Mouse (Mus musculus) midbrain, embryonic 16.5 days (tissue): ENCODE results near the gene Gm20388. TPM values are rescaled to one million over a fixed set of nuclear protein-coding genes. Genes with fewer than 3 reads are reported as not detected.
A peak's percentile ranks its signal among the peaks of the same experiment; 100 is the strongest.

Experiments used
- ATAC-seq: fragments of 200-750 bp; cut with Nextera tagmentation; 2 replicates; pipeline ENCODE4 v1.8.0; 2017; ENCODE audit warnings: moderate TSS enrichment
- H3K27ac ChIP-seq: fragments of 300-500 bp; sonication (generic); 2 replicates; pipeline ENCODE4 v1.5.1; 2014; ENCODE audit warnings: mild to moderate bottlenecking, low read length, mixed read lengths
- H3K27me3 ChIP-seq: fragments of 300-500 bp; sonication (generic); 2 replicates; pipeline ENCODE4 v1.6.1; 2014; ENCODE audit warnings: low read depth, low read length, mixed read lengths; ENCODE audit not compliant: control insufficient read depth, insufficient read depth
- H3K36me3 ChIP-seq: fragments of 300-500 bp; sonication (generic); 2 replicates; pipeline ENCODE4 v1.6.1; 2014; ENCODE audit warnings: mild to moderate bottlenecking, low read length, moderate library complexity, mixed read lengths; ENCODE audit not compliant: control insufficient read depth, insufficient read depth
- H3K4me1 ChIP-seq: fragments of 300-500 bp; sonication (generic); 2 replicates; pipeline ENCODE4 v1.6.1; 2014; ENCODE audit warnings: mild to moderate bottlenecking, low read length, mixed read lengths; ENCODE audit not compliant: control insufficient read depth, insufficient read depth
- H3K4me2 ChIP-seq: fragments of 300-500 bp; sonication (generic); 2 replicates; pipeline ENCODE4 v1.6.1; 2014; ENCODE audit warnings: mild to moderate bottlenecking, low read length, mixed read lengths
- H3K4me3 ChIP-seq: fragments of 300-500 bp; sonication (generic); 2 replicates; pipeline ENCODE4 v1.5.1; 2014; ENCODE audit warnings: low read depth, mild to moderate bottlenecking, low read length, moderate library complexity, mixed read lengths
- H3K9ac ChIP-seq: fragments of 300-500 bp; sonication (generic); 2 replicates; pipeline ENCODE4 v1.6.1; 2014; ENCODE audit warnings: low read depth, low read length, mixed read lengths
- H3K9me3 ChIP-seq: fragments of 300-500 bp; sonication (generic); replicated peaks from 2 replicates; pipeline ENCODE4 v1.6.1; 2014; ENCODE audit warnings: mild to moderate bottlenecking, low read length, mixed read lengths; ENCODE audit not compliant: control insufficient read depth, poor library complexity, severe bottlenecking
- WGBS: fragments of 180-500 bp; shearing (Covaris S2); extraction: QIAGEN DNeasy Blood & Tissue Kit; methylation state at CpG from one replicate; pipeline ENCODE4 v1.1.7; 2014; 5-methylcytosine and 5-hydroxymethylcytosine counted together
- polyA plus RNA-seq: library from polyadenylated mRNA; unstranded; fragments of >200 nt; fragmentation: Nextera tagmentation; extraction: Ambion mirVana; gene quantifications from 2 replicates; pipeline ENCODE4 v1.2.1, GENCODE M21; 2015

Gm20388 gene
- polyA plus RNA-seq, 1 experiment from 2014 or later, result 7.5 TPM

GRCm38 (mm10) chr8:122575735-122576647, 2665.3 kb downstream of the Gm20388 start:
- no peaks in the 10 kb centered on the region for H3K9me3 ChIP-seq
- peaks cover 14% of the 10 kb centered on the region for H3K4me1 ChIP-seq
- H3K4me2 ChIP-seq, result peak overlapping the region; percentile 97
- 0 out of 2 replicates have a peak, but pooled peaks cover 2% of the 10 kb centered on the region for H3K36me3 ChIP-seq
- 18% methylated on average over 21 of the region's 21 CpGs for WGBS
- ATAC-seq, result peak; percentile 43
- H3K27me3 ChIP-seq, result no peaks in the 10 kb centered on the region
- peak overlapping the region; percentile 81 for H3K27ac ChIP-seq
- peak overlapping the region; percentile 89 for H3K9ac ChIP-seq
- H3K4me3 ChIP-seq, result peak overlapping the region; percentile 70

GRCm38 (mm10) chr8:122576648-122577022, 2666.0 kb downstream of the Gm20388 start, which contains the start of gene Aprt:
TSS of gene Aprt (minus strand) at chr8:122576909.
- Histone ChIP-seq H3K4me1 (peaks cover 14% of the 10 kb centered on the region), H3K27ac (peak within 1 kb of the TSS; percentile 81), H3K9me3 (no peaks in the 10 kb centered on the region), H3K27me3 (no peaks in the 10 kb centered on the region), H3K9ac (peak within 1 kb of the TSS; percentile 89), H3K4me2 (peak within 1 kb of the TSS; percentile 97), H3K4me3 (peak within 1 kb of the TSS; percentile 70), H3K36me3 (0 out of 2 replicates have a peak, but pooled peaks cover under 1% of the 10 kb centered on the region)
- ATAC-seq, result peak; percentile 89
- WGBS, result under 1% methylated on average over 39 of the region's 39 CpGs

GRCm38 (mm10) chr8:122577116-122577515, 2666.5 kb downstream of the Gm20388 start:
- H3K27ac ChIP-seq, result peak overlapping the region; percentile 81
- H3K27me3 ChIP-seq, result no peaks in the 10 kb centered on the region
- ATAC-seq, result peak; percentile 28
- H3K9me3 ChIP-seq, result no peaks in the 10 kb centered on the region
- peak overlapping the region; percentile 89 for H3K9ac ChIP-seq
- peak overlapping the region; percentile 97 for H3K4me2 ChIP-seq
- H3K4me1 ChIP-seq, result peaks cover 14% of the 10 kb centered on the region
- no peaks in the 10 kb centered on the region for H3K36me3 ChIP-seq
- peak overlapping the region; percentile 70 for H3K4me3 ChIP-seq
- WGBS, result 37% methylated on average over 10 of the region's 10 CpGs

GRCm38 (mm10) chr8:122579196-122579595, 2668.6 kb downstream of the Gm20388 start:
- no peak overlapping the region for H3K9ac ChIP-seq
- H3K4me1 ChIP-seq, result peaks cover 14% of the 10 kb centered on the region
- H3K4me2 ChIP-seq, result no peak overlapping the region
- WGBS, result 31% methylated on average over 7 of the region's 7 CpGs
- no peak overlapping the region for H3K4me3 ChIP-seq
- H3K36me3 ChIP-seq, result no peaks in the 10 kb centered on the region
- ATAC-seq, result no peak
- H3K27me3 ChIP-seq, result no peaks in the 10 kb centered on the region
- H3K9me3 ChIP-seq, result no peaks in the 10 kb centered on the region
- no peak overlapping the region for H3K27ac ChIP-seq

GRCm38 (mm10) chr8:122580926-122581325, 2670.3 kb downstream of the Gm20388 start:
- Histone ChIP-seq H3K4me1 (peaks cover 5% of the 10 kb centered on the region), H3K27ac (no peak overlapping the region), H3K27me3 (no peaks in the 10 kb centered on the region), H3K9ac (no peak overlapping the region), H3K4me2 (no peak overlapping the region), H3K9me3 (no peaks in the 10 kb centered on the region), H3K4me3 (no peak overlapping the region), H3K36me3 (no peaks in the 10 kb centered on the region)
- no peak for ATAC-seq
- 85% methylated on average over 13 of the region's 15 CpGs for WGBS

GRCm38 (mm10) chr8:122584981-122585380, 2674.3 kb downstream of the Gm20388 start:
- H3K4me3 ChIP-seq, result no peak overlapping the region
- H3K9ac ChIP-seq, result no peak overlapping the region
- no peaks in the 10 kb centered on the region for H3K36me3 ChIP-seq
- WGBS, result 90% methylated on average over 9 of the region's 9 CpGs
- no peaks in the 10 kb centered on the region for H3K4me1 ChIP-seq
- H3K4me2 ChIP-seq, result no peak overlapping the region
- no peaks in the 10 kb centered on the region for H3K9me3 ChIP-seq
- no peak for ATAC-seq
- H3K27ac ChIP-seq, result no peak overlapping the region
- H3K27me3 ChIP-seq, result no peaks in the 10 kb centered on the region

GRCm38 (mm10) chr8:122585411-122585891, 2674.8 kb downstream of the Gm20388 start:
- Histone ChIP-seq H3K9me3 (no peaks in the 10 kb centered on the region), H3K27me3 (no peaks in the 10 kb centered on the region), H3K4me1 (no peaks in the 10 kb centered on the region), H3K27ac (no peak overlapping the region), H3K9ac (no peak overlapping the region), H3K4me2 (no peak overlapping the region), H3K36me3 (no peaks in the 10 kb centered on the region), H3K4me3 (no peak overlapping the region)
- WGBS, result 73% methylated on average over 14 of the region's 14 CpGs
- no peak for ATAC-seq

- Histone ChIP-seq H3K27ac (no peak overlapping the region), H3K4me1 (no peaks in the 10 kb centered on the region), H3K27me3 (no peaks in the 10 kb centered on the region), H3K36me3 (no peaks in the 10 kb centered on the region), H3K9me3 (no peaks in the 10 kb centered on the region), H3K4me2 (no peak overlapping the region), H3K9ac (no peak overlapping the region), H3K4me3 (no peak overlapping the region)
- no peak for ATAC-seq
- WGBS, result 53% methylated on average over 7 of the region's 7 CpGs
Measured at GRCm38 (mm10) chr8:122586171-122586570, 2675.5 kb downstream of the Gm20388 start.

- H3K27ac ChIP-seq, result no peak overlapping the region
- ATAC-seq, result no peak
- 86% methylated on average over 10 of the region's 10 CpGs for WGBS
- H3K9ac ChIP-seq, result no peak overlapping the region
- H3K27me3 ChIP-seq, result no peaks in the 10 kb centered on the region
- no peak overlapping the region for H3K4me2 ChIP-seq
- H3K4me1 ChIP-seq, result no peaks in the 10 kb centered on the region
- no peak overlapping the region for H3K4me3 ChIP-seq
- H3K36me3 ChIP-seq, result no peaks in the 10 kb centered on the region
- H3K9me3 ChIP-seq, result no peaks in the 10 kb centered on the region
Measured at GRCm38 (mm10) chr8:122586749-122587148, 2676.1 kb downstream of the Gm20388 start.
